ENCODE assay signal across 10 mouse cellular contexts in the genomic region with DNA sequence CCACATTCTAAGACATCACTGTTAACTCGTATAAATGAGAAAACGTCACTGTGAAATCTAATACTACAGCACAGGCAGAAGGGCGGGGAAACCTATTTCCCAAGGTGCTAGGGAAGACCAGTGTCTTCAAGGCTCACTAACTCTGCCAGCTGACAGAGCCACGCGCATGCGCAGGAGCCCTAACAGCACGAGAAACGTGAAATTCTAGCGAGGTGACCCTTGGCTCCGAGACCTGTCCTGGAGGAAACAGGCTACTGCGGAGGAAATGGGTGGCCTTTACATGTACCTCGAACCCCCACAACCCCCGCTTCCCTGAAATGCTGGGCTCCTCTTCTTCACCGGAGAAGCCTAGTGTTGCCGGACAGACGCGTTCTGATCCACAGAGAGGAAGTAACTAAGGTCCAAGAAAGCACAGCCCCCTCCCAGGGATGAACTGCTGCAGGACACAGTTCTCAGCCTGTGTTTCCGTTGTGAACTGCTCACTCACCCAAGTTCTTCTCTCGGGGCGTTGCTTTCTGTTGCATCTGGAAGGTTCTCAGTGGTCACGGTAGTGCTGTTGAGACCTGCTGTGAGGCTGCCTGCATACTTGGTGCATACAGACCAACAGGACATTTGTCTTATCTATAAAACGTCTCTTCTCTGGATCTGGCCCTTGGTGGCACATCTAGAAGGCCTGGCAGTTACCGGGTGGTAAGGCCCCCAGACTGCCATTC. TPM values are rescaled to one million over a fixed set of nuclear protein-coding genes. Genes with fewer than 3 reads are reported as not detected.
A peak's percentile ranks its signal among the peaks of the same experiment; 100 is the strongest.
DNase-seq lines count a peak whose midpoint lies in the region; ATAC-seq and TF ChIP-seq lines count a peak whose summit lies in the region.
"Had no signal": no experiment of that assay in that cellular context is flagged by ENCODE, and none has a peak within 500 bp of the region (broad histone marks: within the 10 kb centered on the region; RNA-seq: fewer than 3 reads in every experiment).

No protein-coding gene starts in this region.

- TF ChIP-seq CTCF in lung, embryonic 14.5 days (IDR thresholded peaks at IDR 0.05; ENCODE audit: low read depth): no peak

- H3K9me3 ChIP-seq in lung, embryonic 14.5 days (ENCODE audit: low read depth, low read length): no peaks in the 10 kb centered on the region
- H3K9me3 ChIP-seq in kidney, embryonic 14.5 days (ENCODE audit: control insufficient read depth, low read length): no peaks in the 10 kb centered on the region
- H3K9me3 ChIP-seq: intestine, embryonic 15.5 days had no signal

- 0 out of 2 replicates have a peak overlapping the region, but pooled peaks have one; percentile 12 for H3K27ac ChIP-seq in lung, embryonic 14.5 days (ENCODE audit: low read depth)
- H3K27ac ChIP-seq in kidney, embryonic 14.5 days (ENCODE audit: low read depth, low read length): peak overlapping the region; percentile 19; the same call in 1 of the 2 replicates
- H3K27ac ChIP-seq: intestine, embryonic 15.5 days had no signal

- no peak overlapping the region; the same call in 1 of the 2 replicates for H3K4me2 ChIP-seq in lung, embryonic 14.5 days
- peak overlapping the region; percentile 37 for H3K4me2 ChIP-seq in kidney, embryonic 14.5 days (replicated peaks; ENCODE audit: low read depth, low read length)
- H3K4me2 ChIP-seq: intestine, embryonic 15.5 days had no signal

- H3K4me1 ChIP-seq in lung, embryonic 14.5 days (ENCODE audit: insufficient read depth): peaks cover 5% of the 10 kb centered on the region; the same call in 1 of the 2 replicates
- peaks cover 24% of the 10 kb centered on the region for H3K4me1 ChIP-seq in kidney, embryonic 14.5 days (ENCODE audit: control insufficient read depth, insufficient read depth, low read length)

- H3K36me3 ChIP-seq in lung, embryonic 14.5 days (ENCODE audit: insufficient read depth): 0 out of 2 replicates have a peak, but pooled peaks cover 2% of the 10 kb centered on the region
- H3K36me3 ChIP-seq in kidney, embryonic 14.5 days (ENCODE audit: control insufficient read depth, insufficient read depth, low read length): no peaks in the 10 kb centered on the region
- H3K36me3 ChIP-seq: intestine, embryonic 15.5 days had no signal

- no peak overlapping the region for H3K4me3 ChIP-seq in lung, embryonic 14.5 days (ENCODE audit: low read depth, low read length)
- H3K4me3 ChIP-seq in kidney, embryonic 14.5 days (ENCODE audit: low read length): peak overlapping the region; percentile 27
- H3K4me3 ChIP-seq: intestine, embryonic 15.5 days had no signal

- no peak overlapping the region for H3K9ac ChIP-seq in lung, embryonic 14.5 days
- no peak overlapping the region for H3K9ac ChIP-seq in kidney, embryonic 14.5 days (ENCODE audit: low read depth, low read length)
- H3K9ac ChIP-seq: forebrain, postnatal 0 days; intestine, embryonic 15.5 days had no signal

- no peaks in the 10 kb centered on the region for H3K27me3 ChIP-seq in lung, embryonic 14.5 days (ENCODE audit: insufficient read depth, low read length)
- no peaks in the 10 kb centered on the region for H3K27me3 ChIP-seq in kidney, embryonic 14.5 days (ENCODE audit: control insufficient read depth, insufficient read depth, low read length)
- H3K27me3 ChIP-seq: intestine, embryonic 15.5 days had no signal

- no peak for ATAC-seq in lung, embryonic 14.5 days (ENCODE audit: insufficient read depth)
- peak; percentile 69 for ATAC-seq in kidney, embryonic 14.5 days (ENCODE audit: low FRiP score, low TSS enrichment)
- ATAC-seq: forebrain, postnatal 0 days; intestine, embryonic 15.5 days had no signal

- no peak for DNase-seq in lung, embryonic 14.5 days
- no peak for DNase-seq in lung, adult 18-20 months
- peak; percentile 73 for DNase-seq in heart, adult 8-10 months (ENCODE audit: low spot score)
- DNase-seq in skeletal muscle tissue, adult 2 months (ENCODE audit: low read depth, low spot score): peak; percentile 32
- DNase-seq in c-Kit-positive CD71-positive TER-119-positive erythroid progenitor cells, embryonic 14.5 days (ENCODE audit: low spot score): no peak
- no peak for DNase-seq in MN1 (ENCODE audit: low spot score)
- DNase-seq: cerebellum, adult 11-12 months; forebrain, postnatal 0 days had no signal

- 72% methylated on average over 23 of the region's 23 CpGs for WGBS in lung, embryonic 14.5 days
- WGBS in kidney, embryonic 14.5 days: 42% methylated on average over 23 of the region's 23 CpGs

RNA-seq across cellular contexts. Expression of gene Smad1, which starts 10.1 kb away (rescaled TPM):
- 52.1 and 52.2 TPM in 2 replicates for polyA plus RNA-seq in lung, embryonic 14.5 days (2014; fragmentation: Nextera tagmentation; extraction: Ambion mirVana)
- total RNA-seq in heart, adult 8-10 months (2022): 10 to 100 TPM; 11.2 to 17.7 (median 12.7) TPM
- 34.5 and 50.3 TPM in 2 replicates for polyA plus RNA-seq in kidney, embryonic 14.5 days (2014; fragmentation: Nextera tagmentation; extraction: Ambion mirVana)

Comparison
In these comparisons a context has a peak if more than half of its experiments do, and no peak if none do; other contexts are left out.
1. DNase-seq: peak in heart, adult 8-10 months (single experiment) and skeletal muscle tissue, adult 2 months (single experiment); none in lung, embryonic 14.5 days (single experiment), lung, adult 18-20 months (0 of 2), c-Kit-positive CD71-positive TER-119-positive erythroid progenitor cells, embryonic 14.5 days (single experiment) and MN1 (single experiment).